Mouse (Mus musculus) megakaryocyte, adult 5-6 weeks (primary cell): ENCODE results near the gene Zscan29. TPM values are rescaled to one million over a fixed set of nuclear protein-coding genes. Genes with fewer than 3 reads are reported as not detected.
"Not testable (repeated sequence)": the region's sequence is repeated elsewhere in the genome, so short reads cannot be mapped to it uniquely, and the experiment has no call there.

Experiments used
- ATAC-seq: 2 replicates; pipeline ENCODE4 v1.8.0; 2016; ENCODE audit warnings: mild to moderate bottlenecking, inconsistent platforms; ENCODE audit not compliant: poor library complexity, severe bottlenecking
- total RNA-seq, 2 experiments: library from RNA; stranded (forward) in 1 of 2; stranded (reverse) in 1 of 2; fragments of 153-499, 151-499 nt in 1 of 2; fragments of 221-1000, 200-1000 nt in 1 of 2; gene quantifications; 2 replicates each; pipeline versions ENCODE4 v1.2.3 to v1.2.4; 2015 to 2017

The Zscan29 gene
- total RNA-seq, 2 experiments from 2014 or later: 24.3 to 27.0 TPM

DNA sequence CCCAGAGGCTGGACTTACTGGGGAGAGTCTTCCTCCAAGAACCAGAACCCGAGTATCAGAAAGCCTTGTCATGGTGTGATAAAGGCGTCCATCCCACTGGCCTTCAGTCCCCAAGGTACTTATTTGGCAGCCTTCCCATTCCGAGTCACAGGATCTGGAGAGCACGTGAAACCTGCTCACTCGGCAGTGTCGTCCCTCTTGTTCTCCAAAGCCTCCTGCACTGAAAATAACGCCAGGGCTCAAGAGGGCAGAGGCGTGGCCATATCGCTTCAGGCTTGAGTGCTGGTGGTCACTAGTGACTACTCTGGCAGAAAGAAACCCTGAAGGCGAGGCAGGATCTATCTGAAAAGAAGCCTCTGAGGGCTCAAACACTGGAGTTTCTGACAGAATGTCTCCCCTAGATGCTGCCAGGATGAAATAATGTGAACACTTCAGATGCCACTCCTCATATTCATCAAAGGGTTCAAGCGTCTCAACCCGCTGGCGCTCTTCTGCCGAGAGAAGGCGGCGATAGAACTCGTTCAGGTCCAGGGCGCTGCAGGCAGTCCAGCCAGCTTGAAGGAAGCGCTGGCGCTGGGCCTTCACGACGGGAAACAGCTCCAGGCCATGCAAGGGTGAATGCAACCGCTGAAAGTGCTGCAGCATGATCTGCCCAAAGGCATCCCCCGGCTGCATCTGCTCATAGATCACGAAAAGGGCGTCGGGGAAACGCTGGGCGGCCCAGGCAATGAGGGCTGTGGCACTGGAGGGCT is 31.5 kb downstream of the Zscan29 start:
- peak; percentile 22 for ATAC-seq

DNA sequence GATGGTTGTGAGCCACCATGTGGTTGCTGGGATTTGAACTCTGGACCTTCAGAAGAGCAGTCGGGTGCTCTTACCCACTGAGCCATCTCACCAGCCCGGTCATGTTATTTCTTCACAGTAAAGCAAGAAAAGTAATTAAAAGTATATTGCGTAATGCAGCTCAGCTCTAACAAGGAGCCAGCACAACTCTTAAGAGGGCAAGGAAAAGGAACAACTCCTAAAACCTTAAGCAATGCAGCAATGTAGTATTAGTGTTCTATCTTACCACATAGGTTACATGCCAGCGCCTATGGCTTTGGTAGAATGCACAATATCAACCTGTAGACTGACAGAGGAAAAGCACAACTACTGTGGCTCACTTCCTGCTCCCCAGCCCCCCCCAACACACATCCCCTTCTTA is 33.6 kb downstream of the Zscan29 start:
- ATAC-seq: no peak

DNA sequence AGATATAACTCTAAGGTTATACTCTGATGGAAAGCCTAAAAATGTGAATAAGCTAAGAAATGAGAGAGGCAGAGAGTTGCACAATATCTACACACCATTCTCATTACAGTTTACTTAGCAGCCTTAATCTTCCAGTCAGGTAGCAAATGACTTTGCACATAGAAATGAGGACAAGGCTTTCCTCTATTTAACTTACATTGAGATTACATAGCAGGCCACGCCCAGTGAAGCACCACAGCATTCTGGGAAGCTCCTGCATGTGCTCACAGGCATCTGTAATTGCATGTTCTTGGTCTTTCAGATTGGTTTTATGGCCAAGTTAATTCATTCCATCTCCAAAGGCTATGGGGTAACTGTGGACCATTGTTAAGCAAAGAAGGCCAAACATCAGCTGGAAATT is 38.1 kb downstream of the Zscan29 start:
- ATAC-seq: no peak

- no peak for ATAC-seq
Observed at GRCm38 (mm10) chr2:121128865-121129620, 41.9 kb downstream of the Zscan29 start.

GRCm38 (mm10) chr2:121127536-121127935 is 43.4 kb downstream of the Zscan29 start:
- ATAC-seq: no peak

DNA sequence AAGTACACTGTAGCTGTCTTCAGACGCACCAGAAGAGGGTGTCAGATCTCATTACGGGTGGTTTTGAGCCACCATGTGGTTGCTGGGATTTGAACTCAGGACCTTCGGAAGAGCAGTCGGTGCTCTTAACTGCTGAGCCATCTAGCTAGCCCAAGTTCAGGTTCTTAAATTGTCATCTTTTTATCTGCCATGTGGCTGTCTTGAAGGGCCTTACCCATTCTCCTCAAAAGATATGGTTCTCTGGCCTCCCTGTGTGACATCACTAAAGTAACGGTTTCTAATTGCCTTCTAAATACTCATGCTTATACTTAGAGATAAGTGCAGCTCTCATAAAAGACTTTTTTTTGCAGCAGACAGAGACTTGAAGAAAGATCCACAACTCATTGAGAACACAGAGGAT is 44.6 kb downstream of the Zscan29 start:
- ATAC-seq: not testable (repeated sequence)

DNA sequence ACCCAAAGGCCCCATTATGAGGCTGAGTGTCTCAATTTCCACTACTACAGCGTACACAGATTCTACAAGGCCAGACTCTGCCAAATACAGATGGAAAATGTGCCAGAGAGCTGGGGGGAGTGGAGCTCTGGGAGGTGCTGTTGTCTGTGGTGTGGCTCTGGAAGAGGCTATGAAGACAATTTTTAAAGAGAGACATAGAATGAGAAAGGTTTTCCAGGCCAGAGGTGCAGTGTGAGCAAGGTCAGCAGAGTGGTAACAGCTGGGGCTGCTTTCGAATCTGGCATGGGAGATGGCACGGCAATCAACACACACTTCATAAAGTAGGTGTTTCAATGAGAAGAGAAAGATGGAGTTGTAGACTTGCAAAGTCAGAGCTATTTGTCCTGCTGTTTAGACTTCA is 51.7 kb downstream of the Zscan29 start:
- no peak for ATAC-seq

- no peak for ATAC-seq
Observed at GRCm38 (mm10) chr2:121115418-121115817, 55.5 kb downstream of the Zscan29 start.

- no peak for ATAC-seq
Observed at GRCm38 (mm10) chr2:121109695-121110094, 61.2 kb downstream of the Zscan29 start, which contains the start of gene Tgm7. Tgm7 (minus strand) TSS chr2:121109795.

Other genes with a start within 250 kb of the Zscan29 start
- 13.7 and 17.5 TPM in 2 replicates for gene Ubr1, start 200.4 kb downstream of the Zscan29 start, total RNA-seq (2015)
- 15.9 and 23.8 TPM in 2 replicates for gene Ubr1, start 200.4 kb downstream of the Zscan29 start, total RNA-seq (2017)
- 6.0 and 10.4 TPM in 2 replicates for gene Tmem62, start 194.1 kb downstream of the Zscan29 start, total RNA-seq (2015)
- gene Tmem62, start 194.1 kb downstream of the Zscan29 start, total RNA-seq (2017): 4.5 and 8.4 TPM in 2 replicates
- gene Ccndbp1, start 162.7 kb downstream of the Zscan29 start, total RNA-seq (2015): 66.8 and 74.7 TPM in 2 replicates
- gene Ccndbp1, start 162.7 kb downstream of the Zscan29 start, total RNA-seq (2017): 63.0 and 69.7 TPM in 2 replicates
- 0.22 and 2.4 TPM in 2 replicates for gene Epb42, start 134.1 kb downstream of the Zscan29 start, total RNA-seq (2015)
- 1.9 and 4.4 TPM in 2 replicates for gene Epb42, start 134.1 kb downstream of the Zscan29 start, total RNA-seq (2017)
- gene Tgm5, start 85.3 kb downstream of the Zscan29 start, total RNA-seq (2015): not detected in 2 replicates
- gene Tgm5, start 85.3 kb downstream of the Zscan29 start, total RNA-seq (2017): not detected in 2 replicates
- gene Tgm7, start 61.3 kb downstream of the Zscan29 start, total RNA-seq (2015): not detected in 2 replicates
- not detected in 2 replicates for gene Tgm7, start 61.3 kb downstream of the Zscan29 start, total RNA-seq (2017)
- 9.1 and 13.4 TPM in 2 replicates for gene Adal, start 30.7 kb downstream of the Zscan29 start, total RNA-seq (2015)
- 6.5 and 8.5 TPM in 2 replicates for gene Adal, start 30.7 kb downstream of the Zscan29 start, total RNA-seq (2017)
- 5.9 and 6.5 TPM in 2 replicates for gene Lcmt2, start 30.5 kb downstream of the Zscan29 start, total RNA-seq (2015)
- gene Lcmt2, start 30.5 kb downstream of the Zscan29 start, total RNA-seq (2017): 4.2 and 6.5 TPM in 2 replicates
- gene Tubgcp4, start 471 bp downstream of the Zscan29 start, total RNA-seq (2015): 45.1 and 45.5 TPM in 2 replicates
- 34.3 and 42.9 TPM in 2 replicates for gene Tubgcp4, start 471 bp downstream of the Zscan29 start, total RNA-seq (2017)
- 8.3 and 10.3 TPM in 2 replicates for gene Trp53bp1, start 100.3 kb upstream of the Zscan29 start, total RNA-seq (2015)
- gene Trp53bp1, start 100.3 kb upstream of the Zscan29 start, total RNA-seq (2017): 4.6 and 7.9 TPM in 2 replicates
- 0.96 TPM in 1 of 2 replicates, not detected in the other for gene Map1a, start 118.5 kb upstream of the Zscan29 start, total RNA-seq (2015)
- 0.04 and 0.08 TPM in 2 replicates for gene Map1a, start 118.5 kb upstream of the Zscan29 start, total RNA-seq (2017)
- gene Ppip5k1, start 184.3 kb upstream of the Zscan29 start, total RNA-seq (2015): 4.5 and 6.5 TPM in 2 replicates
- 8.8 and 12.5 TPM in 2 replicates for gene Ppip5k1, start 184.3 kb upstream of the Zscan29 start, total RNA-seq (2017)
- gene Ckmt1, start 186.6 kb upstream of the Zscan29 start, total RNA-seq (2015): not detected in 2 replicates
- not detected in 2 replicates for gene Ckmt1, start 186.6 kb upstream of the Zscan29 start, total RNA-seq (2017)
- not detected in 2 replicates for gene Strc, start 216.0 kb upstream of the Zscan29 start, total RNA-seq (2015)
- gene Strc, start 216.0 kb upstream of the Zscan29 start, total RNA-seq (2017): not detected in 2 replicates
- gene Pdia3, start 242.7 kb upstream of the Zscan29 start, total RNA-seq (2015): 273 and 278 TPM in 2 replicates
- 222 and 236 TPM in 2 replicates for gene Pdia3, start 242.7 kb upstream of the Zscan29 start, total RNA-seq (2017)
- 0.98 and 2.1 TPM in 2 replicates for gene Catsper2, start 242.7 kb upstream of the Zscan29 start, total RNA-seq (2015)
- gene Catsper2, start 242.7 kb upstream of the Zscan29 start, total RNA-seq (2017): 0.89 and 1.4 TPM in 2 replicates